Mouse (Mus musculus) frontal cortex, postnatal 10 days (tissue): ENCODE results near the gene Serpinb6d.

ENCODE experiments used
- DNase-seq, 2 experiments: peaks; one replicate each; pipeline ENCODE4 v3.0.0; 2022; ENCODE audit warnings: low spot score in 2 of 2, mixed read lengths in 1 of 2

Serpinb6d gene

DNA sequence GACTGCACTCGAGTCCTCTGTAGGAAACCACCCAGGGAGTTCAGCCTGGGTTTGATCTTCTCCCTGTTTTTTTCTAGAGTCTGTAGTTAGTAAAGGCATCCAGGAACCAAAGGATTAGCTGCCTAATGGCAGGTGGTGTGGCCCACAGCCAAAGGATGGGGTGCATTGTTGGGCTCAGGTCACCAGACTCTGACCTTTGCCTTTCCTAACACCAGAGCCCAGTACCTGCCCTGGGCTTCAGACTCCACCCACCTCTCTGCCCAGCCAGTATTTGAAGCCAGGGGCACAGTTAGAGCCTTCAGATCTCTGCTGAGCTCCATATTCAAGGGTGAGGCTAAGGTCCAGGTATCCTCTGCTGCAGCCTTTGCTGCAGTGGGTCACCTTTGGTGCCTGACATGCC, at the start of gene Serpinb6d:
TSS of gene Serpinb6d (plus strand) at position 301 of the 400 bp plus-strand sequence.
- no peak for DNase-seq

- no peak for DNase-seq
Observed at GRCm38 (mm10) chr13:33622921-33623320, 38.3 kb upstream of the Serpinb6d start.

DNA sequence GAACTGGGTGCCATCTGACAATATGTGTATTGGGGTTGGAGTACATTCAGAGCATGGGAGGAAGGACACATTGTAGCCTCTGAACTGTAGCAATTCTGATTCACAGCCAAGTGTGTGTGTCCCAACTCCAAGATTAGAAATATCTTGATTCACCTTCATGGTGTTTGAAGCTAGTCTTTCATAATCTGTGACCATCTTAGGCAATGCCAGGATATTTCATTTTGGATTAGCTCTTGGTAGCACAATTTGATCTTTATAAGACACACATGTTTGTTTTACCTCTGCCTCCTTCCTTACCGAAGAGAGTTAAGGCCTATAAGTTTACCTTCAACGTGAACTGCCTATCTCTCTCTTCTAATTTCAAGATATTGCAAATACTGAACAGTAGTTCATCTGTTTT, 18.7 kb upstream of the Serpinb6d start:
- DNase-seq = no peak

GRCm38 (mm10) chr13:33662550-33662949, 1.3 kb downstream of the Serpinb6d start:
- no peak for DNase-seq

- no peak for DNase-seq
Observed at GRCm38 (mm10) chr13:33720296-33720695, 59.1 kb downstream of the Serpinb6d start.
